Mouse (Mus musculus): ENCODE data around the gene Slc51b. TPM values are rescaled to one million over a fixed set of nuclear protein-coding genes. Genes with fewer than 3 reads are reported as not detected.

Slc51b gene
- polyA plus RNA-seq (2012; rRNA removed) = not detected in 2 replicates

GRCm38 (mm10) chr9:65422760-65423501 lies at the start of gene Slc51b:
TSS of gene Slc51b (minus strand) at chr9:65422955.

GRCm38 (mm10) chr9:65460732-65461442 lies 38.1 kb upstream of the Slc51b start, which contains the start of gene Spg21:
TSS of gene Spg21 (plus strand) at chr9:65460947.

GRCm38 (mm10) chr9:65435671-65436301 lies 13.0 kb upstream of the Slc51b start, which contains the start of gene Mtfmt:
TSS of gene Mtfmt (plus strand) at chr9:65435782.

DNA sequence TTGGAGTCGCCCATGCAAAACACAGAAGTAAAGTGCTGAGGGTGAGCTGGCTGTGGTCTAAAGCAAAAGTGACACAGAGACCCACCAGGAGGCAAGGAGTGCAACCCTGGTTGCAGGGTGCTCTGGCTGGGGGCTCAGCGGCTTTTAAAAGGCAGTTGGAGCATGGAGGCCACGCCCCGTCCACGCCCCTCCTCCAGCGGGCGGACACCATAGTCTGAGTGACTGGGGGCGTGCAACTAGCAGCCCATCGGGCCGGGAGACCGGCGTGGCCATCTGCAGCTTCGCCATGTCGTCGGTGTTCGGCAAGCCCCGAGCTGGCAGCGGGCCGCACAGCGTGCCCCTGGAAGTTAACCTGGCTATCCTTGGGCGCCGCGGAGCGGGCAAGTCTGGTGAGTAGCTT lies 24.5 kb downstream of the Slc51b start, which contains the start of gene Rasl12:
Gene Rasl12 (plus strand): TSS at position 228 of the 400 bp plus-strand sequence.

DNA sequence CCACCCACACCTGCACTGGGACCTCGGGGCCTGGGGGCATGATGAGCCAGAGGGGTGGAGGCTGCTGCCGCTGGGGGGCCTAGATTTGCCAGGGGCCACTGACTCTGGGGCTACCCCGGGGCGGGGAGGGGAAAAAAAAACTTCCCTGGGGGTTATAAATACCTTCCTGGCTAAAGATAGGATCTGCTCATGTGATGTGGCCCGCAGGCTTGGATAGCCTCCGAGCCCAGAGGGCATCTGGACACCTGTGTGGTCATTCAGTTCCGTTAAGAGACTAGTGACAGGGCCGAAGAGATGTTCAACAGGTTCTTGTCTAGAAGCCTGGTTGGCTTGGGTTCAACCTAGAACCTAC lies 31.2 kb downstream of the Slc51b start, which contains the start of gene Kbtbd13:
Gene Kbtbd13 (minus strand): TSS at position 40 of the 352 bp plus-strand sequence.

Other genes starting within 250 kb of the Slc51b start
- gene Parp16, start 227.6 kb downstream of the Slc51b start, polyA plus RNA-seq (2012; rRNA removed) = 15.5 and 23.2 TPM in 2 replicates
- gene Cilp, start 157.8 kb downstream of the Slc51b start, polyA plus RNA-seq (2012; rRNA removed) = 5.6 TPM in 2 replicates
- 10.1 and 13.0 TPM in 2 replicates for gene Clpx, start 128.7 kb downstream of the Slc51b start, polyA plus RNA-seq (2012; rRNA removed)
- 23.7 and 33.8 TPM in 2 replicates for gene Pdcd7, start 76.9 kb downstream of the Slc51b start, polyA plus RNA-seq (2012; rRNA removed)
- gene Ubap1l, start 61.9 kb downstream of the Slc51b start, polyA plus RNA-seq (2012; rRNA removed) = 0.47 and 0.72 TPM in 2 replicates
- gene Kbtbd13, start 31.3 kb downstream of the Slc51b start, polyA plus RNA-seq (2012; rRNA removed) = 0.62 and 1.0 TPM in 2 replicates
- gene Rasl12, start 24.4 kb downstream of the Slc51b start, polyA plus RNA-seq (2012; rRNA removed) = 16.0 and 16.6 TPM in 2 replicates
- 8.1 and 11.0 TPM in 2 replicates for gene Mtfmt, start 12.8 kb upstream of the Slc51b start, polyA plus RNA-seq (2012; rRNA removed)
- 20.0 and 25.7 TPM in 2 replicates for gene Spg21, start 38.0 kb upstream of the Slc51b start, polyA plus RNA-seq (2012; rRNA removed)
- not detected in 2 replicates for gene Ankdd1a, start 97.2 kb upstream of the Slc51b start, polyA plus RNA-seq (2012; rRNA removed)
- gene Plekho2, start 157.1 kb upstream of the Slc51b start, polyA plus RNA-seq (2012; rRNA removed) = 33.5 and 39.2 TPM in 2 replicates
- 3.7 and 4.6 TPM in 2 replicates for gene Pif1, start 164.2 kb upstream of the Slc51b start, polyA plus RNA-seq (2012; rRNA removed)
- 82.0 and 114 TPM in 2 replicates for gene Rbpms2, start 206.7 kb upstream of the Slc51b start, polyA plus RNA-seq (2012; rRNA removed)
- 163 and 183 TPM in 2 replicates for gene Oaz2, start 245.0 kb upstream of the Slc51b start, polyA plus RNA-seq (2012; rRNA removed)

All from ovary, adult 2 months (tissue).